Mouse (Mus musculus) limb, embryonic 11.5 days (tissue): ENCODE data around the gene Sod1. TPM values are rescaled to one million over a fixed set of nuclear protein-coding genes. Genes with fewer than 3 reads are reported as not detected.

ENCODE experiments used
- ATAC-seq: fragments of 200-750 bp; cut with Nextera tagmentation; 2 replicates; pipeline ENCODE4 v1.8.0; 2017; ENCODE audit warnings: low read depth; ENCODE audit not compliant: insufficient number of reproducible peaks, low FRiP score, low TSS enrichment
- DNase-seq: peaks from one replicate; pipeline ENCODE4 v3.0.0-alpha.2; 2015; ENCODE audit warnings: low spot score
- H3K27ac ChIP-seq: fragments of 300-500 bp; sonication (generic); replicated peaks from 2 replicates; pipeline ENCODE4 v1.5.1; 2014; ENCODE audit warnings: low read depth, mild to moderate bottlenecking, low read length
- H3K27me3 ChIP-seq: fragments of 300-500 bp; sonication (generic); 2 replicates; pipeline ENCODE4 v1.6.1; 2014; ENCODE audit warnings: mild to moderate bottlenecking, low read length, mixed read lengths; ENCODE audit not compliant: control insufficient read depth, insufficient read depth
- H3K36me3 ChIP-seq: fragments of 300-500 bp; sonication (generic); 2 replicates; pipeline ENCODE4 v1.6.1; 2014; ENCODE audit warnings: mild to moderate bottlenecking, low read length, moderate library complexity, mixed read lengths; ENCODE audit not compliant: control insufficient read depth, insufficient read depth
- H3K4me1 ChIP-seq: fragments of 300-500 bp; sonication (generic); 2 replicates; pipeline ENCODE4 v1.6.1; 2014; ENCODE audit warnings: low read length, mixed read lengths; ENCODE audit not compliant: control insufficient read depth, insufficient read depth
- H3K4me2 ChIP-seq: fragments of 300-500 bp; sonication (generic); 2 replicates; pipeline ENCODE4 v1.6.1; 2014; ENCODE audit warnings: low read depth, mild to moderate bottlenecking, moderate library complexity; ENCODE audit not compliant: severe bottlenecking
- H3K4me3 ChIP-seq: fragments of 300-500 bp; sonication (generic); 2 replicates; pipeline ENCODE4 v1.5.1; 2014; ENCODE audit warnings: low read depth, low read length
- H3K9ac ChIP-seq: fragments of 300-500 bp; sonication (generic); 2 replicates; pipeline ENCODE4 v1.6.1; 2014; ENCODE audit warnings: mild to moderate bottlenecking, low read length
- H3K9me3 ChIP-seq: fragments of 300-500 bp; sonication (generic); 2 replicates; pipeline ENCODE4 v1.6.1; 2016; ENCODE audit warnings: low read length; ENCODE audit not compliant: control insufficient read depth
- WGBS: fragments of 180-500 bp; shearing (Covaris S2); extraction: QIAGEN DNeasy Blood & Tissue Kit; methylation state at CpG from one replicate; pipeline ENCODE4 v1.1.7; 2014; 5-methylcytosine and 5-hydroxymethylcytosine counted together
- polyA plus RNA-seq: library from polyadenylated mRNA; unstranded; fragments of >200 nt; fragmentation: Nextera tagmentation; extraction: Ambion mirVana; gene quantifications from 2 replicates; pipeline ENCODE4 v1.2.1, GENCODE M21; 2014

The Sod1 gene
- polyA plus RNA-seq, 1 experiment from 2014 or later, result 1,400 TPM

- no peak overlapping the region for H3K4me2 ChIP-seq
- ATAC-seq, result no peak
- no peaks in the 10 kb centered on the region for H3K27me3 ChIP-seq
- H3K4me3 ChIP-seq, result no peak overlapping the region
- H3K9me3 ChIP-seq, result no peaks in the 10 kb centered on the region
- no peak overlapping the region for H3K27ac ChIP-seq
- WGBS, result 80% methylated on average over 6 of the region's 6 CpGs
- DNase-seq, result no peak
- H3K36me3 ChIP-seq, result no peaks in the 10 kb centered on the region
- no peaks in the 10 kb centered on the region for H3K4me1 ChIP-seq
- no peak overlapping the region for H3K9ac ChIP-seq
These were observed 36.4 kb upstream of the Sod1 start for GRCm38 (mm10) chr16:90184135-90184534.

DNA sequence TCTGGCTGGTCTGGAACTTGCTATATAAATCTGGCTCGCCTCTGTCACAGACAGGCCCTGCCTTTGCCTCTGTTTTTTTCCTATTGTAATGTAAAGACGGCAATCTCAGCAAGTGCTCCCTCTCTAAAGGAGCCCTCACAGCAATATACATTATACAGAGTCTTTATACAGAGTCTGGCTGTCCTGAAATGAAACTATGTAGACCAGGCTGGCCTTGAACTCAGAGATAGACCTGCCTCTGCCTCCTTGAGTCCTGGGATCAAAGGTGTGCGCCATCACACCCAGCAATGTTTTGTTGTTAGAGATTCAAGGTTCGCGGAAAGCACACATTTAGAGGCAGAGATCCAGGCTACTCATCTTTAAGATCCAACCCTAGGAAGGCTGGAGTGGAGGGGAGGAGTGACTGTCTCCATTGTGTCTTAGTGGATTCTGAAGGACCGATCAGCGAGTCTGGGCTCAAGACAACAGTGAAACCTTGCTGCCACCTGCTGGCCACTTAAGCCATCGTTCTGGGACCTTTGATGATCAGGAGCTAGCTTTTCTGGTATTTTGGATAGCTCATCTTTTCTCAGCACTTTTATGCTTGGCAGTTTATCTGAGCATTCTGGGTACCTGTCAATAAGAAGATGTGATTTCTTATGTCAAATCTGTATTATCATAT is 34.5 kb upstream of the Sod1 start:
- no peaks in the 10 kb centered on the region for H3K4me1 ChIP-seq
- H3K36me3 ChIP-seq, result no peaks in the 10 kb centered on the region
- 42% methylated on average over 8 of the region's 8 CpGs for WGBS
- H3K27me3 ChIP-seq, result no peaks in the 10 kb centered on the region
- H3K4me3 ChIP-seq, result no peak overlapping the region
- no peak overlapping the region for H3K4me2 ChIP-seq
- peak; percentile 86 for DNase-seq
- ATAC-seq, result peak; percentile 48; the same call in 1 of the 2 replicates
- H3K9ac ChIP-seq, result no peak overlapping the region
- no peaks in the 10 kb centered on the region for H3K9me3 ChIP-seq
- H3K27ac ChIP-seq, result no peak overlapping the region

GRCm38 (mm10) chr16:90187453-90187852 is 33.1 kb upstream of the Sod1 start:
- DNase-seq, result peak; percentile 55
- Histone ChIP-seq H3K27me3 (no peaks in the 10 kb centered on the region), H3K4me1 (no peaks in the 10 kb centered on the region), H3K27ac (no peak overlapping the region), H3K9ac (no peak overlapping the region), H3K9me3 (no peaks in the 10 kb centered on the region), H3K4me2 (no peak overlapping the region), H3K36me3 (no peaks in the 10 kb centered on the region), H3K4me3 (no peak overlapping the region)
- no peak for ATAC-seq
- WGBS, result 20% methylated on average over 13 of the region's 13 CpGs

DNA sequence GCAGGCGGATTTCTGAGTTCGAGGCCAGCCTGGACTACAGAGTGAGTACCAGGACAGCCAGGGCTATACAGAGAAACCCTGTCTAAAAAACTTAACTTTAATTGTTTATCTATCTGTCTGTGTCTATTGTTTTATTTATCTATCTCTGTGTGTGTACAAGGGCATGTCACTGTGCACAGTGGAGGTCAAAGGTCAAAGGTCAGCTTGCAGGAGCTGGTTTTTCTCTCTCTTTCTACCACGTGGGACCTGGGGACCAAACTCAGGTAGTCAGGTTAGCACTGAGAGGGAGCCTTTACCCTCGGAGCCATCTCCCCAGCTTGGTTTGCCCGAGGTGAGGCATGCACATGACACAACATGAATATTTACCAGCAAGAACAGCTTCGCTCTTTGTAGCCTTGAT is 29.3 kb upstream of the Sod1 start:
- WGBS, result 75% methylated on average over 6 of the region's 6 CpGs
- no peaks in the 10 kb centered on the region for H3K9me3 ChIP-seq

DNA sequence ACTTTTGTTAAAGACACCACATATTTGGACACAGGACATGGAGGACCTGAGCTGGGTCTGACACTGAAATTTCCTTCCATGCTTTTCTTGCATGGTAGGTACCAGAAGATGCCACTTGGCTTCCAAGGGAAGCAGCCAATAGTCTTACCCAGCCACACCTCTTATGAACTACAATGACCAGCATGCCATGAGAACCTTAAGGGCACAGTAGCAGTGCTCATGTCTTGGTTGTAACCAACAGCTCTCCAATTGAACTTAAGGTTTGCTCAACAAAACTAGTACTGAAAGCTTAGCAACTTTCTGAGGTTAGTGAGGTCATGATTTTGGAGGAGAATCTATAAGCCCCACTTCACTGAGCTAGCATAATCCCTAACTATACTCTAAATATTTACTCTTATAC is 26.8 kb upstream of the Sod1 start:
- H3K36me3 ChIP-seq, result no peaks in the 10 kb centered on the region
- no peak for DNase-seq
- no peak for ATAC-seq
- no peak overlapping the region for H3K27ac ChIP-seq
- no peak overlapping the region for H3K4me2 ChIP-seq
- no peaks in the 10 kb centered on the region for H3K4me1 ChIP-seq
- H3K9me3 ChIP-seq, result no peaks in the 10 kb centered on the region
- H3K27me3 ChIP-seq, result no peaks in the 10 kb centered on the region
- H3K9ac ChIP-seq, result no peak overlapping the region
- H3K4me3 ChIP-seq, result no peak overlapping the region

More for the DNA sequence above, 29.3 kb upstream of the Sod1 start:
- DNase-seq, result no peak
- ATAC-seq, result no peak
- H3K4me2 ChIP-seq, result no peak overlapping the region
- H3K27me3 ChIP-seq, result no peaks in the 10 kb centered on the region
- H3K27ac ChIP-seq, result no peak overlapping the region
- no peak overlapping the region for H3K9ac ChIP-seq
- H3K36me3 ChIP-seq, result no peaks in the 10 kb centered on the region
- H3K4me1 ChIP-seq, result no peaks in the 10 kb centered on the region
- H3K4me3 ChIP-seq, result no peak overlapping the region

DNA sequence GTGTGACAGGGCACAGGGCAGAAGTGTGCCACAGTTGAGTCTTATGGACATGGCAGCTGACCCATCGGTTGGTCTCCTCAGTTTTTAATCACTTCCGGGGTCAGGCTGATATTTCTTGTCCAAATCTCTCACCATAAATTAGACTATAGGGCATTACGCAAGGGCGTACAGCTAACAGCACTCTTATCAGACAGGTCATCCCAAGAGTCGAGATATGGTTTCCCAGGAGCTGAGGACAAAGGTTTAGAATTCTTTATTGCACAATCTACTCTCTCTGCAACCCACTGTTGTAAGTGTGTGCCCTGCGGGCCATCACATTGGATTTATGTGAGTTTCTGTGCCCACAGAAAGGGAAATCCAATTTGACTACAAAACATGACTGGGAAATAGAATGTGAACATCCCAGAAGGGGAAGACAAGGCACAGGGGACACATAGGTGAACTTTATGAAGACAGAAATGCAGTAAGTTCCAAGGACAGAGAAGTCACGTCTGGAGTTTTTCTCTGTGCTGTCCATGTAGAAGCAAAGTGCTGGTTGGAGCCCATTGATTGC is 23.8 kb upstream of the Sod1 start:
- DNase-seq (no peak), ATAC-seq (no peak)
- Histone ChIP-seq H3K27me3 (no peaks in the 10 kb centered on the region), H3K4me1 (no peaks in the 10 kb centered on the region), H3K36me3 (no peaks in the 10 kb centered on the region), H3K9me3 (no peaks in the 10 kb centered on the region), H3K4me2 (no peak overlapping the region), H3K4me3 (no peak overlapping the region), H3K9ac (no peak overlapping the region), H3K27ac (no peak overlapping the region)
- WGBS, result 82% methylated on average over 7 of the region's 7 CpGs

DNA sequence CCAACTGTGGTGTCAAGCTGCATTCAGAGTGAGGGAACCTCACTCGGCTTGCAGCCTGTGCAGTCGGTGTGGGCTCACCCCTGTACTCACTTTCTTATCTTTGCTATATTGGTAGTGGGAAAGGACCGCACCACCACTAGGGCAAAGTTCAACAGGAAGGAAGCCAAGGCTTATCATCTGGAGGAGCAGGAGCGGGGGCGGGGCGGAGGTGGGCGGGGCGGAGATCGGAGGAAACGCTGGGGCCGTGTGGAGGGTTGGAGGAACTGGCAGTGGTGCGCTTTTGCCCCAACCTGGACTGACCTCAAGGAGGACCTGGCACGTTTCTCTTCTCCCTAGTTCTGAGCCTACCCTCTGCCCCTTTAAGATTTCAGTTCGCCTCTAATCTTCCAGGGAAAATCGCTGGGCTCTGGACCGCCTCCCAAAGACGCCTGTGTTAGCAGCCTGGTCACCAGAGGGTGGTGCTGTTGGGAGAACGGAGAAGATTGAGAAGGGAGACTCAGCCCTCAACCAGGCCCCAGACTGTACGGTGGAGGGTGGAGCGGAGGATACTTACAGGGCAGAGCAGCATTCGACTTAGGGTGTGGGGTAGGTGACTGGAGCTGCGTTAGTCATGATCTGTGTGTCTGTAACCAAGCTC is 23.1 kb upstream of the Sod1 start:
- H3K4me2 ChIP-seq, result peak overlapping the region; percentile 35
- no peaks in the 10 kb centered on the region for H3K36me3 ChIP-seq
- H3K27ac ChIP-seq, result no peak overlapping the region
- peak overlapping the region; percentile 25; the same call in 1 of the 2 replicates for H3K4me3 ChIP-seq
- peak; percentile 90 for ATAC-seq
- WGBS, result 2% methylated on average over 22 of the region's 22 CpGs
- peak overlapping the region; percentile 34; the same call in 1 of the 2 replicates for H3K9ac ChIP-seq
- H3K9me3 ChIP-seq, result no peaks in the 10 kb centered on the region
- H3K27me3 ChIP-seq, result no peaks in the 10 kb centered on the region
- peak; percentile 82 for DNase-seq
- no peaks in the 10 kb centered on the region for H3K4me1 ChIP-seq

DNA sequence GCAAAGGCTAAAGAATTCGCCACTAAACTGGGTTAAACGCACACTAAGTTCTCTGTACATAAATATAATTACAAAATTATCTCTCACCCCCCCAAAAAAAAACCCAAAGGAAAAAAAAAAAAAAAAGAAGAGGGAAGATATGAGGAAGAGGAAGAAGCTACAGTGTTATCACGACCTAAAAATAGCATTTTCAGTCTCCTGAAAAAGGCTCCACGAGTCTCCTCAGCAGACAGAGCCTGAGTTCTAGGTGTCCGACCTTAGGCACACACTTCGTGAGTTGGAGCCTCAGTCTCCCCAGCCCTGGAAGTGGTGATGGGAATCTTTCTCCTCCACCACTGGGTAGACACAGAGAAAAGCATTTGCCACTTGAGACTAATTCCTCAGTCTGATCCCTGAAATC is 21.9 kb upstream of the Sod1 start:
- Histone ChIP-seq H3K4me3 (no peak overlapping the region), H3K9me3 (no peaks in the 10 kb centered on the region), H3K27me3 (no peaks in the 10 kb centered on the region), H3K9ac (no peak overlapping the region), H3K4me2 (no peak overlapping the region), H3K4me1 (no peaks in the 10 kb centered on the region), H3K27ac (no peak overlapping the region), H3K36me3 (no peaks in the 10 kb centered on the region)
- DNase-seq, result no peak
- 93% methylated on average over 6 of the region's 6 CpGs for WGBS
- no peak for ATAC-seq
